Mouse (Mus musculus): ENCODE measurements around the gene BC025920.

- TF ChIP-seq CTCF (IDR thresholded peaks at IDR 0.05; ENCODE audit: extremely low read depth, insufficient read depth, low read length) (no peak), POLR2A (IDR thresholded peaks at IDR 0.05; ENCODE audit: extremely low read depth, insufficient read depth, low read length) (no peak)
Observed at GRCm38 (mm10) chr10:81646015-81646555, 40.0 kb downstream of the BC025920 start.

All from cortical plate, adult 2 months (tissue).